In the genomic region with DNA sequence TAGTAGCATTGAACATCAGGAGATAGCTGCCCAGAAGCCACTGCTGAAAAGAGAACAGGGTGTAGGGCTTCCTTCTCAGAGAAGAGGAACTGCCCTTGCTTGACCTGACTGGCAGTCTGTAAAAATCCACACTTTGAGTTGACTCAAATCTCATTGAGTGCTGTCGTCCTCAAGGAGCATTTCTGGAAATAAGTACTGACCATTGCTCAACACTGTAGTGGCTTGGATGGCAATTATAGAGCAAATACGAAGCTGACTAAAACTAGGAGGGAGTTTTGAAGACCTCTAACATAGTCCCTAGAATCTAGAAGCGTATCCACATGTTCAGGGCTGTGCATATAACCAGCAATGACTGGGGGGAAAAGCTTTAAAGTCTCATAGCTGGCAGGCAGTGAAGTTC, we compare ENCODE assay signal across 18 mouse cellular contexts.
"Had no signal": no experiment of that assay in that cellular context is flagged by ENCODE, and none has a peak within 500 bp of the region (broad histone marks: within the 10 kb centered on the region; RNA-seq: fewer than 3 reads in every experiment).

No protein-coding gene starts in this region.

- H3K4me3 ChIP-seq: megakaryocyte, embryonic 14.5 days; midbrain, embryonic 10.5 days; midbrain, embryonic 13.5 days had no signal

- DNase-seq: kidney, adult 18-20 months; kidney, adult 9 months; kidney, postnatal 14 days; kidney, postnatal 4 days; liver, postnatal 0 days; right cerebral cortex, adult 18-20 months; right cerebral cortex, postnatal 14 days; right cerebral cortex, postnatal 4 days; thymus, adult 2 months; thymus, postnatal 14 days; thymus, postnatal 4 days had no signal

- H3K27ac ChIP-seq: liver, embryonic 14.5 days; midbrain, embryonic 10.5 days; midbrain, embryonic 13.5 days; stomach, postnatal 0 days had no signal

- H3K9ac ChIP-seq: liver, embryonic 14.5 days; liver, postnatal 0 days; midbrain, embryonic 13.5 days had no signal

- ATAC-seq: inflammation-experienced regulatory T-cells, adult 6 months; intestine, embryonic 16.5 days; liver, postnatal 0 days; midbrain, embryonic 13.5 days had no signal

- H3K9me3 ChIP-seq: megakaryocyte, embryonic 14.5 days; midbrain, embryonic 10.5 days; midbrain, embryonic 13.5 days had no signal

- H3K27me3 ChIP-seq: megakaryocyte, embryonic 14.5 days had no signal

- H3K4me1 ChIP-seq: megakaryocyte, embryonic 14.5 days; midbrain, embryonic 10.5 days; midbrain, embryonic 13.5 days had no signal

- H3K36me3 ChIP-seq: midbrain, embryonic 10.5 days; midbrain, embryonic 13.5 days had no signal

- H3K4me2 ChIP-seq: midbrain, embryonic 13.5 days had no signal
